Mouse (Mus musculus) midbrain, embryonic 11.5 days (tissue): ENCODE measurements at regions not wholly inside any gene's neighbourhood (a gene's known extent, or its start where the extent isn't known, plus 50 kb on each side); places are given as distances from the start of the nearest gene placed in this dataset.

Experiments
- ATAC-seq: fragments of 200-750 bp; cut with Nextera tagmentation; 2 replicates; pipeline ENCODE4 v1.8.0; 2017; ENCODE audit warnings: moderate TSS enrichment, moderate library complexity; ENCODE audit not compliant: low FRiP score
- DNase-seq: peaks from one replicate; pipeline ENCODE4 v3.0.0; 2015; ENCODE audit warnings: low spot score; ENCODE audit errors: missing footprints
- H3K27ac ChIP-seq: fragments of 300-500 bp; sonication (generic); 2 replicates; pipeline ENCODE4 v1.5.1; 2014; ENCODE audit warnings: low read depth, low read length
- H3K27me3 ChIP-seq: fragments of 300-500 bp; sonication (generic); 2 replicates; pipeline ENCODE4 v1.6.1; 2014; ENCODE audit warnings: mild to moderate bottlenecking, low read length, moderate library complexity, mixed read lengths; ENCODE audit not compliant: control insufficient read depth, insufficient read depth
- H3K36me3 ChIP-seq: fragments of 300-500 bp; sonication (generic); 2 replicates; pipeline ENCODE4 v1.6.1; 2014; ENCODE audit warnings: mild to moderate bottlenecking, low read length, moderate library complexity, mixed read lengths; ENCODE audit not compliant: control insufficient read depth, insufficient read depth
- H3K4me1 ChIP-seq: fragments of 300-500 bp; sonication (generic); 2 replicates; pipeline ENCODE4 v1.6.1; 2014; ENCODE audit warnings: low read length; ENCODE audit not compliant: control insufficient read depth, insufficient read depth
- H3K4me2 ChIP-seq: fragments of 300-500 bp; sonication (generic); 2 replicates; pipeline ENCODE4 v1.6.1; 2014; ENCODE audit warnings: mild to moderate bottlenecking, moderate library complexity
- H3K4me3 ChIP-seq: fragments of 300-500 bp; sonication (generic); 2 replicates; pipeline ENCODE4 v1.5.1; 2014; ENCODE audit warnings: low read depth, low read length
- H3K9ac ChIP-seq: fragments of 300-500 bp; sonication (generic); 2 replicates; pipeline ENCODE4 v1.6.1; 2014; ENCODE audit warnings: low read length
- H3K9me3 ChIP-seq: fragments of 300-500 bp; sonication (generic); 2 replicates; pipeline ENCODE4 v1.6.1; 2016; ENCODE audit warnings: low read length; ENCODE audit not compliant: control insufficient read depth
- WGBS: fragments of 180-500 bp; shearing (Covaris S2); extraction: QIAGEN DNeasy Blood & Tissue Kit; methylation state at CpG from one replicate; pipeline ENCODE4 v1.1.7; 2014; 5-methylcytosine and 5-hydroxymethylcytosine counted together

DNA sequence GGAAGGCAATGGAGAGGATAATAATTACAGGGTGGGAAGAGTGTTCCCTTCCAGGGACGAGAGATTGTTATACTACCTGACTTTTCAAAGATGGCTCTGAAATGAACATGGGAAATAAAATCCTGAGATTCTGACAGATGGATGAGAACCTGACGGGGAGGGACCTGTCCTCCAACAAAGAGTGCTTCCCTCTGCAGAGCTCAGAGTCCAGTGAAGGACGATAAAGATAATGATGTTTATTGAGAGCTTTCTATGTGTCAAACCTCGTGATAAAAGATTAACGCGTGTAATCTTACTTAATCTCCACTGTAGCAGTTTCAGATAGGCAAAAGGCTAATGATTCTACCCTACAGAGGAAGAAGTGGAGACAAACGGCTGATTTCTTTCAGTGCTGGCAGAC lies 260.3 kb downstream of the Ndfip2 start:
- WGBS: 62% methylated on average over 7 of the region's 7 CpGs
- Histone ChIP-seq H3K9me3 (no peaks in the 10 kb centered on the region), H3K9ac (no peak overlapping the region), H3K27ac (no peak overlapping the region), H3K4me3 (no peak overlapping the region), H3K27me3 (no peaks in the 10 kb centered on the region), H3K36me3 (no peaks in the 10 kb centered on the region), H3K4me1 (no peaks in the 10 kb centered on the region), H3K4me2 (no peak overlapping the region)
- no peak for ATAC-seq
- no peak for DNase-seq

DNA sequence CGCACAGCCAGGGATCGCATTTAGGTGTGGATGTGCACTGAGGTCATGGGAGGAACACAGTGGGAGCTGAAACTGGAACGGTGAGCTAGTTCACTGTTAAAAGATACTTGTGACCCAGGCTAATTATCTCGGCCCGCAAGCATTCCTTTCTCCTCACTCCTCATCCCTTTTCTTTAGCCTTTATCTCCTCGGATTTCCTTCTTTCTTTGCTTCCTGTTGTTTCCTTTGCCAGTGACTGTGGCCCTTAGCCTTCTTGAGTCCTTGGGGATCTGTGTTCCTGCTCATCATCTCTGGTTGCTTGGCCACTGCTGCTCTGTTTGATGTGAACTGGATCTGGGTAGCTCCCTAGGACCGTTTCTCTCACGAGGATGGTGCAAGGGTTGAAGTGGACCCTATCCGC lies 256.0 kb downstream of the Ndfip2 start:
- H3K4me2 ChIP-seq: no peak overlapping the region
- WGBS: 75% methylated on average over 9 of the region's 9 CpGs

DNA sequence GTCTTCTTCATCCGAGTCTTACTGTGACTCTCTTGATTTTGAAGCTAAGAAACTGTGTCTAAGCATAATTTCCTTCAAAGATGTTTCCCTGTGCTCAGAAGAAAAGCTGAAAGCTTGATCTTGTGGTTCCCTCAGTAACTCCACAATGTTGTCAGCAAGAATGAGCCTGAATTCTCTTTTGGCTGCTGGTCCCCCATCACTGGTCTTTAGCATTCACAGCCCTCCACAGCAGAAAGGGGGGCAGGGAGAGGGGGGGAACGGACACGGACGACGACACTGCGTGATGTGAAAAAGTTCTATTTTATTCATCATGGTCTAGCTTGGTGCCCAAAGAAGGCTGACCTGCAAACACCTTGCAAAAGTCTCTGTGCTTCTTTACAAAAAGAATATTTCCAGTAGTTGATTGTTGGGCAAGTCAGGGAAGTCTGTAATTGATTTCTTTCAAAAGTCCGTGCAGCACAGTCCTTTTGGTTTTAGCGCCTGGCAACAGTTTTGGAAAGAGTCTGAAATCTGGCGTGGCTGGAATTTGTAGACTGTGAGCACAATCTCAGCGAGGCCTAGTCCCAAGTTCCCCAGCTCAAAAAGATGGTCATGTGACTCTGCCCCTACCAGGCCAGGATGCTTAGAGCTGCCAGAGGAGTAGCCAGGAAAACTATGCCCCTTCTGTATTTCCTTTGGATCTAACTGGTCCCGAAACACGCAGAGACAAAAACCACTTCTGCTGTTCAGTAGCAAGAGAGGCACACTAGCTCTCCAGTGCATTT lies 254.7 kb downstream of the Ndfip2 start:
- Histone ChIP-seq H3K4me3 (no peak overlapping the region), H3K9me3 (no peaks in the 10 kb centered on the region), H3K36me3 (no peaks in the 10 kb centered on the region), H3K4me2 (no peak overlapping the region), H3K27ac (no peak overlapping the region), H3K27me3 (no peaks in the 10 kb centered on the region), H3K9ac (no peak overlapping the region), H3K4me1 (no peaks in the 10 kb centered on the region)
- ATAC-seq (no peak), DNase-seq (no peak)
- WGBS: 83% methylated on average over 12 of the region's 12 CpGs

More for the DNA sequence above, 256.0 kb downstream of the Ndfip2 start:
- Histone ChIP-seq H3K9ac (no peak overlapping the region), H3K4me1 (no peaks in the 10 kb centered on the region), H3K27ac (no peak overlapping the region), H3K4me3 (no peak overlapping the region), H3K36me3 (no peaks in the 10 kb centered on the region), H3K9me3 (no peaks in the 10 kb centered on the region), H3K27me3 (no peaks in the 10 kb centered on the region)
- no peak for DNase-seq
- no peak for ATAC-seq

DNA sequence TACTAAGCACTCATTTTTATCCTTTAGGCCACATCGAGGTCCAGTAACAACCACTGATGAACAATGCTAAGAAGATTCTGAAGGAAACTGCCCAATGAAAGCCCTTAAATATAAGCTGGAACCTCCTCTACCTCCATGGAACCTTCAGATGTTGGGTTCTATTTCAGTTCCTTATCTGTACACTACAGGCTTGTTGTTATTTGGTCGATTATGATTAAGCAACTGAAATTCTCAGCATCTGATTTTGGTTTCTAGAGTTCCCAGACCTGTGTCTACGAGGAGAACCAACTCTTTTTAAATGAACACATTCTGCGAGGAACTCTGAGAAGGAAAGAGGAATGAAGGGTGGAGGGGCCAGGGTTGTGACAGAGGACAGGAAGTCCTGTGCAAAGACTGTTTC lies 253.5 kb downstream of the Ndfip2 start:
- DNase-seq: no peak
- Histone ChIP-seq H3K9ac (no peak overlapping the region), H3K4me3 (no peak overlapping the region), H3K27me3 (no peaks in the 10 kb centered on the region), H3K36me3 (no peaks in the 10 kb centered on the region), H3K27ac (no peak overlapping the region), H3K4me1 (no peaks in the 10 kb centered on the region), H3K4me2 (no peak overlapping the region), H3K9me3 (no peaks in the 10 kb centered on the region)
- ATAC-seq: no peak
- WGBS: 86% methylated on average over 4 of the region's 4 CpGs

DNA sequence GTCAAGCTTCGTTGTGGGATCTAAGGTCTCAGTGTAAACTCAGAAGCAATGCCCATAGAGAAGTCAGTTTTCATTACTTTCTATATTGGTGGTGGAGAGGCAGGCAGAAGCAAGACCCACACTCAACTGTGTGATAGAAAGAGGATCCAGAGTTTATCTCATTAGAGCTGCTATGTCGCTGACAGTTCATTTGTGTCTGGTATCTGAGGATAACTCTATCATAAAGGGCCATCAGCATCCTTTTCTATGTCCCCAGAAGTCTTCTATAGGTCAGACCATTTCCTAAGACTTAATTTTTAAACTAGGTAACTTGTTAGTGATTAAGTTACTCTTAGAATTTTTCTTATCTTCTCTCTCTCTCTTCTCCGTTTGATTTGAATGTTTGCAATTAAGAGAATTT lies 252.8 kb downstream of the Ndfip2 start:
- Histone ChIP-seq H3K27me3 (no peaks in the 10 kb centered on the region; the same call in 1 of the 2 replicates), H3K4me1 (no peaks in the 10 kb centered on the region), H3K9ac (no peak overlapping the region), H3K4me2 (no peak overlapping the region), H3K27ac (no peak overlapping the region), H3K9me3 (no peaks in the 10 kb centered on the region), H3K4me3 (no peak overlapping the region), H3K36me3 (no peaks in the 10 kb centered on the region)
- DNase-seq (peak; percentile 23), ATAC-seq (no peak)
- 92% methylated on average over 3 of the region's 3 CpGs for WGBS

DNA sequence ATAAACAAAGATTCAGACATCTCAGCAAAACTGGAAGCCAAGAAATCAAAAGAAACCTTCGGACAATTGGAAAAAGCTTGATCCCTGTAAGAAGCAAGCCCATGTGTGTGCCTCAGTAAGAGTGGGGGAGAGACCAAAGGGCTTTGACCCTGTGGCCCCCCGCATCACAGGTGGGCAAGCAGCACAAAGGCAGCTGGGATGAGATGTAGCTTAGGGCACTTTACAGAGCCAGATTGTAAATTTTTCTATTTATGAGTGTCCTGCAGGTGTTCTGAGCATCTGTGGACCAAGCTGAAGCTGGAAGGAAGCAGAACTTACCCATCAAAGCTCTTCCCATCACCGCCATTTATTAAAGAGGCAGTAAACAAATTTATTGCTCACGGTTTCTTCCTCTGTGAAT lies 246.9 kb downstream of the Ndfip2 start:
- H3K4me3 ChIP-seq: no peak overlapping the region
- H3K27me3 ChIP-seq: peaks cover 11% of the 10 kb centered on the region
- H3K4me2 ChIP-seq: no peak overlapping the region
- ATAC-seq (no peak), DNase-seq (no peak)
- peaks cover 24% of the 10 kb centered on the region for H3K4me1 ChIP-seq
- H3K27ac ChIP-seq: no peak overlapping the region
- WGBS: 65% methylated on average over 4 of the region's 4 CpGs
- no peak overlapping the region for H3K9ac ChIP-seq
- H3K9me3 ChIP-seq: no peaks in the 10 kb centered on the region
- H3K36me3 ChIP-seq: no peaks in the 10 kb centered on the region

DNA sequence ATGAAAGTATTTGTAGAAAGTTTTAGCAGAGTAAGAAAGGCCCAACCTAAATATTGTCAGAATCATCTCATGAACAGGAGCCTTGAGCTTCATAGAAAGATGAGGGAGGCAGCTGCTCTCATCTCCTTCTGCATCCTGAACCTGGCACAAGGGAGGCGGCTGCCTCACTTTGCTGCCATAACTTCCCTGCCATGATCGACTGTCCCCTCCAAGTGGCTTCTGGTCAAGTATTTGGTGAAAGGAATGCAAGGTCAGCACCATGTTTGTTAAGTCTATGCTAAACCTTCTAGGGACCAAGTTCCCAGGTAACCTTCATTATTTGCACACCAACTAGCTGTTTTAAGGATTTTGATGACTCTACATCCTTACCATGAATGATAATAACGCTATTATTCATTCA lies 246.0 kb downstream of the Ndfip2 start:
- ATAC-seq: no peak
- Histone ChIP-seq H3K27me3 (peaks cover 11% of the 10 kb centered on the region), H3K27ac (no peak overlapping the region), H3K4me1 (peaks cover 27% of the 10 kb centered on the region), H3K4me3 (no peak overlapping the region), H3K36me3 (no peaks in the 10 kb centered on the region), H3K9ac (no peak overlapping the region), H3K9me3 (no peaks in the 10 kb centered on the region), H3K4me2 (no peak overlapping the region)
- 83% methylated on average over 3 of the region's 3 CpGs for WGBS
- DNase-seq: peak; percentile 71

DNA sequence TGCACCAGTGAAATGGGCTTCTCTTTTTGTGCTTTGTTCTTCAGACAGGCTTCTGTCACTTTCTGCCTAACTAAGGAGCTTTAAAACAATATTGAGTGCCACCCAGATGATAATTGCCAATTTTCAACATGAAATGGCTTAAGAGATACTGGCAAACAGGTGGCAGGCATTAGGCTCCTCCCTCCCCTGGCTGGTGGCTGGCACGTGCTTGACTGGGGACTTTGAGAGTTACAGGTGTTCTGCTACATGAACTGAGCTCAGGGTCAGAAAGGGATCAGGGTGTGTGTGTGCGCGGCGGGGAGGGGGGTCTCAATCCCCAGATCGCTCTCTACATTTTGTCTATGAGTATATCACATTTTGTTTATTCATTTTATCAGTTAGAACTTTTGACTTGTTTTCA lies 245.4 kb downstream of the Ndfip2 start:
- DNase-seq (peak; percentile 79), ATAC-seq (no peak)
- 78% methylated on average over 5 of the region's 5 CpGs for WGBS
- Histone ChIP-seq H3K27ac (no peak overlapping the region), H3K9me3 (no peaks in the 10 kb centered on the region), H3K9ac (no peak overlapping the region), H3K4me3 (no peak overlapping the region), H3K4me1 (peaks cover 30% of the 10 kb centered on the region), H3K27me3 (peaks cover 13% of the 10 kb centered on the region), H3K36me3 (no peaks in the 10 kb centered on the region), H3K4me2 (no peak overlapping the region)

DNA sequence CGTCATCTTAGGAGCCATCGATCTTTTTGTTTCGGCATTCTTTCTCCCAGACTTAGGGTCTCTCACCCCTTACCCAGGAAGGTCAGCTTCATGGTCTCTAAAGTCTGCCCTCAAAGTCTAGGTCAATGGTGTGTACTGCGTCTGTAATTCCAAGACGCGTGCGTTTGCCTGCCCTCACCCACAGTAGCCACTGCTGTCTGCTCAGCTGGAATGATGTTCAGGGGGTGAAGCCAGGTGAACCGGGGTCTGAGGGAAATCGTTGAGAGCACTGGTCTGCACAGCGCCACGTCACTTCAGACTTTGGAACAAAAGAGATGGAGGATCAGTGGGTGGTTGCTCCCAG lies 244.2 kb downstream of the Ndfip2 start:
- peaks cover 30% of the 10 kb centered on the region for H3K4me1 ChIP-seq

More for the DNA sequence above, 244.2 kb downstream of the Ndfip2 start:
- Histone ChIP-seq H3K9me3 (no peaks in the 10 kb centered on the region), H3K4me3 (0 out of 2 replicates have a peak overlapping the region, but pooled peaks have one; percentile 6), H3K9ac (peak overlapping the region; percentile 17; the same call in 1 of the 2 replicates), H3K4me2 (peak overlapping the region; percentile 42), H3K36me3 (no peaks in the 10 kb centered on the region), H3K27me3 (peaks cover 19% of the 10 kb centered on the region), H3K27ac (peak overlapping the region; percentile 22; the same call in 1 of the 2 replicates)
- ATAC-seq (peak; percentile 36; the same call in 1 of the 2 replicates), DNase-seq (peak; percentile 92)
- whole genome bisulfite sequencing: 7% methylated on average over 11 of the region's 11 CpGs
